Mouse (Mus musculus) megakaryocyte progenitor cell, adult 5-6 weeks (primary cell): ENCODE results near the gene Snx7. TPM values are rescaled to one million over a fixed set of nuclear protein-coding genes. Genes with fewer than 3 reads are reported as not detected.
A peak's percentile ranks its signal among the peaks of the same experiment; 100 is the strongest.

Source experiments
- ATAC-seq: replicated peaks from 2 replicates; pipeline ENCODE4 v1.8.0; 2016; ENCODE audit warnings: mild to moderate bottlenecking, moderate TSS enrichment, inconsistent platforms; ENCODE audit not compliant: poor library complexity
- total RNA-seq, 2 experiments: library from RNA; stranded (forward) in 1 of 2; stranded (reverse) in 1 of 2; fragments of 157-497, 149-512 nt in 1 of 2; fragments of 200-1000 nt in 1 of 2; gene quantifications; 2 replicates each; pipeline versions ENCODE4 v1.2.3 to v1.2.4; 2015 to 2017

Snx7 gene
- total RNA-seq, 2 experiments from 2014 or later, result 5.2 to 13.1 TPM

DNA sequence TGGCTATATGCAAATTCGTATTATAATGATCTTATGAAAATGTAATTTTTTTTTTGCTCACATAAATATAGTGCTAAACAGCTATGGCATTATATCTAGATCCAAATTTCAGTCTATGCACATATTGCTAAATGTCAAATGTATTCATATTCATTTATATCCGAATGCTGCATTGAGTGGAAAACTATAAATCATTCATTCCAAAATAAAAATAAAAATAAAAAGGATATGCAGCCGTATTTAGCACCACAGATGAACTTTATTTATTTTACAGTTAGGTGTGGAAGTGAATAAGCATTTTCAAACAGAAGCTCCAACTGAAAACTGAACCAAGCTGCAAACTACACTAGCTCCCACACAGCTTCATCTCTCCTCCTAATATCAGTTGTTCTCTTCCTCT lies 45.5 kb downstream of the Snx7 start:
- no peak for ATAC-seq

DNA sequence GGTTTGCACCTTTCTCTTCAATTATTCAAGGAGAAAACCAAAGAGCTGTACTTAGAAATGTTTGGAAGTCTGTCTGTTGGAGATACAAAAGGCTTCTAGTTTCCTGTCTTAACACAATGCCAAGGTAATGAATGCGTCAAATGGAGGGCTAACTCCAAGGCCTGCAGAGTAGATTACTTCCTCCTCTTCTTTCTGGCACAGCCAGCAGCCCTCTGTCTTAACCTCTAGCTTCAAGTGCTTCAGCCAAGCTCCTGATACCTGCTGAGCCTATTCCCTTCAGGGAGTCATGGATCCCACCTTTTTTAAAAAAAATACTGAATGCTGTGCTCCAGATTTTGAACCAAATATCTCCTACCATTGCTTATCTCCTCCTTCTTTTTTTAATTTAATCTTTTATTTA lies 51.1 kb downstream of the Snx7 start:
- ATAC-seq, result no peak

GRCm38 (mm10) chr3:117814218-117814617 lies 54.5 kb downstream of the Snx7 start:
- ATAC-seq, result no peak

DNA sequence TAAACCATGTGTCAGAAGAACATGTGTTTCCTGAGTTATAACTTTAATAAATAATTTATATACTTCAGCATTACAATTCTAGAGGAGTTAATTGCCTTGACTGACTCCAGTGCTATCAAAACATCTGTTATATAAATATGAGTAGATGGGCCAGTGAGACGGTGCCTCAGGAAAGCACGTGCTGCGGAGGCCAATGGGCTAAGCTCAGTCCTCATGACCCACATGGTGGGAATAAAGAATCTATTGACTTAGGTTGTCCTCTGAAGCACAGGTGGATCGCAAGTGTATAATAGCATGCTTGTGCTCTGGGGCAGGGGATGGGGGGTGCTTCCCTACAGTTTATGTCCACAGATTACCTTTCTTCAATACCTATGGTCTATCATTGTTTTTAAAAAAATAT lies 56.6 kb downstream of the Snx7 start:
- ATAC-seq, result no peak

GRCm38 (mm10) chr3:117805782-117806181 lies 63.0 kb downstream of the Snx7 start:
- ATAC-seq, result no peak

- ATAC-seq, result no peak
Observed at GRCm38 (mm10) chr3:117794501-117794900, 74.2 kb downstream of the Snx7 start.

- ATAC-seq, result no peak
Observed at GRCm38 (mm10) chr3:117791951-117792350, 76.8 kb downstream of the Snx7 start.

DNA sequence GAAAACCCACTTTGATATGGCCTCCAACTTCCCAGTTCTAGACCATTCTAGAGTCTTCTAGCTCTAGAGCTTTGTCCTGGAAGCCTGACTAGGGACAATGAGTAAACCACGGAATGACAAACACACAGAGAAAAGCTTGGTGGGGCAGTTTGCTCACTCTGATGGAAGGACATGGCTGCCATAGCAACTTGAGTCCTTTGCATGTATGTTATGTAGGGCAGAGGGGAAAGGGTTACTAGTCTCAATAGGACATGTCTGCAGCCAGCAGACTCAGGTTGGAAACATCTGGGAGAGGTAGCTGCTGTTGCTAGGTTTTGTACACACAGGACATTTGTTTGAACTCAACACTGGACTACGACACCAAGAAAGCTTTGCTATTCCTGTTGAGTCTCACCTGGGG lies 77.5 kb downstream of the Snx7 start:
- no peak for ATAC-seq

DNA sequence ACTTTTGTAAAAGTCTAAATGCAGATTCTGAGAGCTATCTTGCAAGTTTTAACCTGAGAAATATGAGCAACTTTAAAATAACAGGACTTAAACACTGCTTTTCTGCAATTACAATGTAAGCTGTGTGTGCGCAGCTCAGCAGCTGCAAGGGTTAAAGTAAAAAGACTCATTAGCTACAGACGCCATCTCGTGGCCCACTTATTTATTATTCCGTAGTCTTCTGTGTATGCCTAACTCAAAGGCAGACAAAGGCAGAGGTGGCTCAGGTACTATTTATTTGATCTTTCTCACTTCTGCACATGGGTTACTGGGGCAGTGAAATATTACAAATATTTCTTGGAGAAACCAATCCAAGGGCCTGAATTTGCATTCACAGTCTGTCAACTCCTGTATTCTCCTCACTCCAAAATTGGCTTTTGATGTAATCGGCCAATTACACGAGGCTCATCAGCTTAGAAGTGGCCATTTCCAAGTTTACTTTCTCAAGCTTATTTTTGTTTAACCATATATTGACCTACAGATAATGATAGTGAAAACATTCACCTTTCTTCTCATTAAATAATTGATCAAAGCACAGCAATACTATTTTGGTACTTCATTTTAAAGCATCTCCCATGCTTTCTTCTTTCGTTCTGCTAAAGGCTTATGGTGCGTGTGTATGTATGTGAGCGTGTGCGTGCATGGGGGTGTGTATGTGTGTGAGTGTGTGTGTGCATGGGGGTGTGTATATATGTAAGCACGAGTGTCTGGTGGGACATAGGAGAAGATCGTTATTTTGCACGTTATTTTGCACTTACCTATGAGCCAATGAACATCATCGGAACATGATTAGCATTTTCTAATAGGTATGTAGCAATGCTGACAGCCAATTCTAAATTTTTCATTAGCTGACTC lies 79.7 kb downstream of the Snx7 start:
- 0 out of 2 replicates have a peak, but pooled peaks have one; percentile 44 for ATAC-seq

- no peak for ATAC-seq
Observed at GRCm38 (mm10) chr3:117787247-117787646, 81.5 kb downstream of the Snx7 start.

DNA sequence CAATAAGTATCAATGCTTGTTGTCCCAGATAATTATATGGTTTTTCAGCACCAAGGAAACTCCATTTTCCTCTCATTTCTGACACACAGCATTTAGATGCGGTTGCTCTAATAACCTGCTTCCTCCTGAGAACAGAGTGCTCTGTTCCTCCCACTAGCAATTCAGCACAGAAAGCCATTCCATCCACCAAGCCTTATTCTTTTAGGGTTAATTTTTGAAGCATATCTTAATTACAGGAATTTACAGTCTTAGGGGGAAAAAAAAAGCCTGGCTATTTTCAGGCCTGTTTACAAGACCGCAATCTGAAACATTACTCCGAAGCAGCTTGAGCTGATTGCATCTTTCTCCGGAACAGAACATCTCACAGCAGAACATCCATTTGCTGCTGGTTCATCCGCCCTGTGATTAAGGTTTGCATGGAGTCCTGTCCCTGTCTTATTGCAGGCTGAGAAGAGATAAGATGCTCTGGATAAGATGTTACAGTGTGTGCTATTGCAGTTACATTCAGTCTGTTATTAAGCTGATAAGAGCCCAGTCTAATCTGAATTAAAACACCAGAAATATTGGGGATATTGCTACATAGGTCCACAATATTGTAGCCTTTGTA lies 116.5 kb downstream of the Snx7 start:
- ATAC-seq, result no peak

GRCm38 (mm10) chr3:117751665-117752064 lies 117.1 kb downstream of the Snx7 start:
- ATAC-seq, result no peak

DNA sequence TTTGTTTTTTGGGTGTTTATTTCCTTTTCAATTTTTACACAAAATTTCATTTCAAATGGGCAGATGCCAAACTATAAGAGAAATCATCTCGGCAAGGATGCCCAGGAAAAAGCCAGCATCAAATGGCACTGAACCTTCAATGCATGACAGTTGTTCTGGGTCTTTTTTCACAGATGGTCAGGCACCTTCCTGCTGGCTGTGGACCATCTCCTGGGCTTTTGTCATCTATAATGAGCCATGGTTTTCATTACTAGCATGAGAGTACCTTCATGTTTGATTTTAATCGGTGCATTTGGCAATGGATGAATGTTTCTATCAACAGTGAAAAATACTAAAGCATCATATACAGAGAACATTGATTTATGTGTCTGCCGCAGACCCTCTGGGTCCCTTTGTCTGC lies 119.5 kb downstream of the Snx7 start:
- no peak for ATAC-seq

GRCm38 (mm10) chr3:117739760-117740159 lies 129.0 kb downstream of the Snx7 start:
- no peak for ATAC-seq

- no peak for ATAC-seq
Observed at GRCm38 (mm10) chr3:117732661-117733060, 136.1 kb downstream of the Snx7 start.
